Mouse (Mus musculus): ENCODE measurements around the gene Ntf5. TPM values are rescaled to one million over a fixed set of nuclear protein-coding genes. Genes with fewer than 3 reads are reported as not detected.

The Ntf5 gene
- total and polyA plus RNA-seq, 3 experiments = 0.43 to 1.5 (median 0.59) TPM

DNA sequence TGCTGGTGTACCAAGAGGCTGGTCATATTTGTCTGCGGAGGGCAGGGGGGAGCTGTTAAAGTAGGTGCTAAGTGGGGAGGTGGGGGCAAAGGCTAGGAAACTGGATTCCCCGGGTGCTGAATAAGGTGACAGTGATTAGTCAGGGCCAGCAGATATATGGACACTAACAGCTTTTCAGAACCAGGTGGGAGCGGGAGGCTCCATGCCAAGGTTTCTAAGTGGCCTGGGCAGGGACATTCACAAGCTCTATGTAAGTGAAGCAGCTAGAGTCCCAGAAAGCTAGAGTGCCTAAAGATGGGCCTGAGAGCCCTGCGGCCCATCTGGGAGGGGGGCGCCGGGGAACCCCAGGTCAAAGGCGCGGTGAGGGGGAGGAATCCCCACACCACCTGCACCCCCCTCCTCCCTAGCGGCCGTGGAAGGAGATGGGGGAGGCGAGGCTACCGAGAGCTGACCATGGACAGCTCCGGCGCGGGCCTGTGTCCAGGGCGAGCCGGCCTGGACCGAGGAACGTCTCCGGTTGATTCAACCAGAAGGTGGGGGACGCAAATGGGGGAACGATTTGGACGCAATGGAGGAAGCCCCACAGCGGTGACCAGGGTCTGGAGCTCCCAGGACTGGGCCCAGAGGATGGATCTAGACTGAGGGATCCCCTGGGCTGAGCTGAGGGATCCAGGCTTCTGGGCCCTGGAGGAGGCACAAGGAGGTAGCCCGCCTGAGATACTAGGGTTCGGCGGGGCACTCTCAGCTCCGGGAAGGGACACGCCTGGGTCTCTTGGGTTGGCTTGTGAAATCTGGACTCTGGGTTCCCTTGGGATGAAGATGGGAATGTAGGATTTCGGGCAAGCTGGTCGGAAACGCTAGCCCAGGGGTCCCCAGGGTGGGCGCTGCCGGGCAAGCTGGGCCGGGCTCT lies 47.5 kb upstream of the Ntf5 start:
- peaks cover 6 to 35% of the 10 kb centered on the region in 2 experiments for H3K4me1 ChIP-seq (ENCODE audit: control insufficient read depth in 1 of 2, insufficient read depth in 2 of 2)
- H3K4me3 ChIP-seq (replicated peaks in 1 of 3; ENCODE audit: low read depth in 2 of 3, low read length in 2 of 3, poor library complexity in 1 of 3) = peak overlapping the region; percentile 43 to 53 (median 53)
- dilution Hi-C loops (cut with MboI; ENCODE audit: extremely low pct_ligation_motif_present, extremely low pct_unique_long_range_greater_than_20kb, low sequenced_read_pairs) = no loop called here

GRCm38 (mm10) chr7:45366652-45367019 lies 46.9 kb upstream of the Ntf5 start, which contains the start of gene Ppfia3:
Ppfia3 (minus strand) TSS chr7:45367019.
- dilution Hi-C loops (cut with MboI; ENCODE audit: extremely low pct_ligation_motif_present, extremely low pct_unique_long_range_greater_than_20kb, low sequenced_read_pairs) = no loop called here
- Histone ChIP-seq H3K79me2 (replicated peaks; ENCODE audit: control insufficient read depth, extremely low read depth, insufficient read depth, poor library complexity, severe bottlenecking) (no peaks in the 10 kb centered on the region), H3K4me2 (ENCODE audit: insufficient read depth, low read depth, poor library complexity, severe bottlenecking) (peak within 1 kb of the TSS; percentile 76), H3K27ac (ENCODE audit: insufficient read depth, low read depth) (peak within 1 kb of the TSS; percentile 56), H3K27me3 (replicated peaks) (peaks cover 46% of the 10 kb centered on the region), H3K9me3 (replicated peaks; ENCODE audit: low read length) (no peaks in the 10 kb centered on the region), H3K4me1 (ENCODE audit: control insufficient read depth in 1 of 2, insufficient read depth in 2 of 2) (peaks cover 6 to 31% of the 10 kb centered on the region in 2 experiments), H3K9ac (ENCODE audit: insufficient read depth, low read depth) (peak within 1 kb of the TSS; percentile 64), H3K36me3 (replicated peaks in 1 of 2; ENCODE audit: control insufficient read depth in 1 of 2, insufficient read depth in 1 of 2, low read length in 1 of 2) (peaks cover 11 to 34% of the 10 kb centered on the region in 2 experiments), H3K4me3 (replicated peaks in 1 of 3; ENCODE audit: low read depth in 2 of 3, low read length in 2 of 3, poor library complexity in 1 of 3) (peak within 1 kb of the TSS; percentile 50 to 56 (median 53))
- in situ Hi-C loops (cut with MboI; ENCODE audit: low pct_ligation_motif_present, low pct_unique_long_range_greater_than_20kb, low sequenced_read_pairs) = no loop called here
- TF ChIP-seq SIN3A (IDR thresholded peaks at IDR 0.05; ENCODE audit: low read length) = 0 out of 2 replicates have a peak, but pooled peaks have one; percentile 20
- peak; percentile 70 for TF ChIP-seq CHD2 (IDR thresholded peaks at IDR 0.05; ENCODE audit: low read length)
- TF ChIP-seq SMC3 (IDR thresholded peaks at IDR 0.05; ENCODE audit: low read depth, low read length) = no peak
- TF ChIP-seq POLR2A (IDR thresholded peaks at IDR 0.05; ENCODE audit: low read depth, low read length) = no peak
- DNase-seq (ENCODE audit: extremely low read depth) = no peak

More for the DNA sequence above, 47.5 kb upstream of the Ntf5 start:
- no peak overlapping the region for H3K27ac ChIP-seq (ENCODE audit: insufficient read depth, low read depth)
- TF ChIP-seq MAX (IDR thresholded peaks at IDR 0.05; ENCODE audit: low read length) (no peak), NELFE (IDR thresholded peaks at IDR 0.05; ENCODE audit: low read depth, low read length) (no peak), ETS1 (conservative IDR thresholded peaks at IDR 0.05; ENCODE audit: low read depth, low read length) (no peak), MAZ (IDR thresholded peaks at IDR 0.05; ENCODE audit: low read depth, low read length) (no peak), HCFC1 (IDR thresholded peaks at IDR 0.05; ENCODE audit: low read depth, low read length) (no peak)
- peak overlapping the region; percentile 76 for H3K4me2 ChIP-seq (ENCODE audit: insufficient read depth, low read depth, poor library complexity, severe bottlenecking)
- H3K9me3 ChIP-seq (replicated peaks; ENCODE audit: low read length) = no peaks in the 10 kb centered on the region
- in situ Hi-C loops (cut with MboI; ENCODE audit: low pct_ligation_motif_present, low pct_unique_long_range_greater_than_20kb, low sequenced_read_pairs) = no loop called here
- DNase-seq (ENCODE audit: extremely low read depth) = no peak
- no peaks in the 10 kb centered on the region for H3K79me2 ChIP-seq (replicated peaks; ENCODE audit: control insufficient read depth, extremely low read depth, insufficient read depth, poor library complexity, severe bottlenecking)
- peak overlapping the region; percentile 64 for H3K9ac ChIP-seq (ENCODE audit: insufficient read depth, low read depth)
- peaks cover 50% of the 10 kb centered on the region for H3K27me3 ChIP-seq (replicated peaks)
- peaks cover 8 to 29% of the 10 kb centered on the region in 2 experiments for H3K36me3 ChIP-seq (replicated peaks in 1 of 2; ENCODE audit: control insufficient read depth in 1 of 2, insufficient read depth in 1 of 2, low read length in 1 of 2)

DNA sequence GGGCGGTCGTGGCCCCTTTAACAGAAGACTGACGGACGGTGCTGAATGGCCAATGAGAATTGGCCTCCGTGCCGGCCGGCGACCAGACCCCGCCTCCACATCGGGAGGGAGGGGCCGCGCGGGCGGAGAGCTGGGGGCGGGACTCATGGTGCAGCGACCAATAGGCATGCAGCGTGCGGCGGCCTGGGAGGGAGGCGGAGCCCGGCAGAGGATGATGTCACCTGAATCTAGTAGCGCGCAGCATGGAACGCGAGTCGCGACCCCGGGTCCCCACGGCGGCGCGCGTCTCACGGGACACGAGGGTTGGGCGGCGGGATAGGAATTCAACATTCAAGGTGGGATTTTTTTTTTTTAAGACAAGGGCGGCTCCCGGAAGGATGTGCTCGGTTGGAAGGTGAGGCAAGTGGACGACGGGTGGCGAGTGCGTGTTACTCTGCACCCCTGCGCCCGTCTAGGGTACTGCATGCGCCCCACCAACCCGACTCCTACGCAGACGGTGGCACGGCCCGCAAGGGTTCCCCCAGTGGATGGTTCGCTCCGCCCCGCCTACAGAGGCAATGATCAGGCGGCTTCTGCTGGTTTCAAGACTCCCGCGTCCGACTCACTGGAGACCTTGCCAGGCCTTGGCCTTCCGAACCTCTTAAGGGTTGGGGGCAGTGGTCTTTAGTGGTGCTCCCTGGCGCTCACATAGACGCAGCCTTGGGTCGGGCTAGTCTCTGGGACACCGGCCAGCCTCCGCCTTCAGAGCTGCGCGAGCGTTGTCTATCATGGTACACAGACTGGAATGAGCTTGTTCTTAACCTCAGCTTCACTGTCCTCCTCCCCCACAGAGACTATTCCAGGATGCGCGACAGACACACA lies 46.2 kb upstream of the Ntf5 start:
- peak overlapping the region; percentile 56 for H3K27ac ChIP-seq (ENCODE audit: insufficient read depth, low read depth)
- in situ Hi-C loops (cut with MboI; ENCODE audit: low pct_ligation_motif_present, low pct_unique_long_range_greater_than_20kb, low sequenced_read_pairs) (no loop called here), dilution Hi-C loops (cut with MboI; ENCODE audit: extremely low pct_ligation_motif_present, extremely low pct_unique_long_range_greater_than_20kb, low sequenced_read_pairs) (no loop called here)
- H3K4me1 ChIP-seq (ENCODE audit: control insufficient read depth in 1 of 2, insufficient read depth in 2 of 2) = peaks cover 6 to 25% of the 10 kb centered on the region in 2 experiments
- peak; percentile 96 for DNase-seq (ENCODE audit: extremely low read depth)
- H3K36me3 ChIP-seq (replicated peaks in 1 of 2; ENCODE audit: control insufficient read depth in 1 of 2, insufficient read depth in 1 of 2, low read length in 1 of 2) = peaks cover 14 to 38% of the 10 kb centered on the region in 2 experiments
- H3K27me3 ChIP-seq (replicated peaks) = peaks cover 40% of the 10 kb centered on the region
- peak overlapping the region; percentile 76 for H3K4me2 ChIP-seq (ENCODE audit: insufficient read depth, low read depth, poor library complexity, severe bottlenecking)
- H3K4me3 ChIP-seq (replicated peaks in 1 of 3; ENCODE audit: low read depth in 2 of 3, low read length in 2 of 3, poor library complexity in 1 of 3) = peak overlapping the region; percentile 48 to 56 (median 50)
- no peaks in the 10 kb centered on the region for H3K9me3 ChIP-seq (replicated peaks; ENCODE audit: low read length)
- H3K79me2 ChIP-seq (replicated peaks; ENCODE audit: control insufficient read depth, extremely low read depth, insufficient read depth, poor library complexity, severe bottlenecking) = no peaks in the 10 kb centered on the region
- H3K9ac ChIP-seq (ENCODE audit: insufficient read depth, low read depth) = peak overlapping the region; percentile 64
- TF ChIP-seq USF2 (conservative IDR thresholded peaks at IDR 0.05; ENCODE audit: low read depth, low read length) (no peak), MAX (IDR thresholded peaks at IDR 0.05; ENCODE audit: low read length) (peak; percentile 73), ETS1 (conservative IDR thresholded peaks at IDR 0.05; ENCODE audit: low read depth, low read length) (0 out of 2 replicates have a peak, but pooled peaks have one; percentile 22), UBTF (IDR thresholded peaks at IDR 0.05; ENCODE audit: low read depth, low read length) (no peak), TCF12 (IDR thresholded peaks at IDR 0.05; ENCODE audit: low read depth, low read length) (no peak; the same call in 1 of the 2 replicates), MAZ (IDR thresholded peaks at IDR 0.05; ENCODE audit: low read depth, low read length) (peak; percentile 82; the same call in 1 of the 2 replicates), KAT2A (IDR thresholded peaks at IDR 0.05; ENCODE audit: insufficient replicate concordance, low read length) (0 out of 2 replicates have a peak, but pooled peaks have one; percentile 18), HCFC1 (IDR thresholded peaks at IDR 0.05; ENCODE audit: low read depth, low read length) (no peak), ZC3H11A (IDR thresholded peaks at IDR 0.05; ENCODE audit: low read depth, low read length) (no peak), SIN3A (IDR thresholded peaks at IDR 0.05; ENCODE audit: low read length) (peak; percentile 17; the same call in 1 of the 2 replicates), RAD21 (IDR thresholded peaks at IDR 0.05; ENCODE audit: low read depth, low read length) (no peak; the same call in 1 of the 2 replicates), BHLHE40 (IDR thresholded peaks at IDR 0.05; ENCODE audit: low read depth, low read length) (no peak), E2F4 (IDR thresholded peaks at IDR 0.05; ENCODE audit: insufficient replicate concordance, low read depth, low read length) (no peak), CHD1 (IDR thresholded peaks at IDR 0.05; ENCODE audit: low read depth, low read length) (peak; percentile 79; the same call in 1 of the 2 replicates), TBP (conservative IDR thresholded peaks at IDR 0.05; ENCODE audit: low read depth, low read length) (no peak), ZNF384 (IDR thresholded peaks at IDR 0.05; ENCODE audit: low read depth, low read length) (peak; percentile 92)

Measured in CH12.LX (cell line).